Mouse (Mus musculus): ENCODE results near the gene Fam110a.

Fam110a gene

DNA sequence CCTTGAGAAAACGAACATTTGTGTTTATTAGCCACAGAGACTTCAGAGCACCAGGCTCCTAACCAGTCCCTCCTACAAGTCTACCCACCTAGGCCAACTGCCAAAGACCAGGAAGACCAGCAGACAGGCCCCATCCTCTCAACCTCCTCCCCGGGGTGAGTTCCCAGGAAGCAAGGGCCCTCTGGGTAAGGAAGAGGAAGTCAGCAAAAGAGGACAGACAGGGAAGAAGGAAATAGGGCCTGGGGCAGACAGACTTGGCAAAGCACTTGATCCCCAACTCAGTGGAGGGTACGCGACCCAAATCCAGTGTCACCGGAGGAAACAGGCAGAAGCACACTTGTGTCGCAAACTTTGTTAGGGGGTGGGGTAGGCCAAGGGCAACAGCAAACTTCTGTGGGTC is 10.6 kb downstream of the Fam110a start:
- DNase-seq, result no peak

DNA sequence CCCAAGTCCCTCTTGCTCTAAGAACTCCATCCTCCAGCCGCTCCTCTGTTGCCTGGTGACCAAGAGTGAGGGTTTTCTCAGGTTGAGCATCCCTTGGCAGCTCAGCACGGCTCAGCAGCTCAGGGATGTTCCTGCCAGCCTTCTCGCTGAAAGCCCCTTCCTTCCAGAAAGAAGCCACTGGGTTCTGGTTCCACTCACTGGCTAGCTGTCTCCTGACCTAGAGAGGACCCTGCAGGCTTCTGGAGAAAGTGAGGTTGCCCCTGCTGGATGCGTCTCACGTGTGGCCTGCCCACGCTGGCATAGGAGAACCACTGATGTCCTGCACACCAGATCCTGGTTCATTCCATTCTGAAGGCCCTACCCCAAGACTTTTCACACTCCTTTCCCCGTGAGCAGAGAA is 11.0 kb downstream of the Fam110a start:
- DNase-seq, result no peak

DNA sequence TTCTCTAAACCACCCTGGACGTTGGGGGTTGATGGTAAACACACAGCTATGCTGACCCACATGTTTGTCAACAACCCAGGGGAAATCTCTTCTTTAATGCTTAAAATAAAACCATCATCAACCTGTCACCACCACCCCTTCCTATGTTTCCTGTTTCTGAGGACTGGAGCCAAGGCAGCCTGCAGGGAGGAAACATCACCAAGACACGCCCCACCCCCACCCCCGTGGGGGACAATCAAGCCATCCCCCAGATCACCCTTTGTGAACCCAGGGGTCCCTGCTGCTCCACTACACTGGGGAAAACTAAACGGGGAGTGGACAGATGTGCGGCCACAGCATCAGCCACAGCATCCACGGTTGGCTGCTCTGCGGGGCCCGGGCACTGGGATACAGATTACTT is 11.6 kb downstream of the Fam110a start:
- DNase-seq, result no peak

DNA sequence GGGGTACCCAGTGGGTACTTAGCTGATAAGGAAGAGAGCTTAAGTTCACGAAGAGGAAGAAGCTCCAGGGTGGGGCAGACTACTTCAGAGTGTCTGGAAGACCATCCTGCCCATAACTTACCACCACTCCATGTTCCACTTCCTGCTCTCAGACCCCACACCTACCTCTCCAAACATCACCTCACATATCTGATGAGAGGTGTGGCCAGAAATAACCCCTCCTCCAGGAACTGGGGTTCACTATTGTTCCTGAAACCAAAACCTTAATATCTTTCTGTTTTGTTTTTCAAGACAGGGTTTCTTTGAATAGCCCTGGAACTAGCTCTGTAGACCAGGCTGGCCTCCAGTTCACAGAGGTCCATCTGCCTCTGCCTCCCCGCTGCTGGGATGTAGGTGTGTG is 12.2 kb downstream of the Fam110a start:
- no peak for DNase-seq

DNA sequence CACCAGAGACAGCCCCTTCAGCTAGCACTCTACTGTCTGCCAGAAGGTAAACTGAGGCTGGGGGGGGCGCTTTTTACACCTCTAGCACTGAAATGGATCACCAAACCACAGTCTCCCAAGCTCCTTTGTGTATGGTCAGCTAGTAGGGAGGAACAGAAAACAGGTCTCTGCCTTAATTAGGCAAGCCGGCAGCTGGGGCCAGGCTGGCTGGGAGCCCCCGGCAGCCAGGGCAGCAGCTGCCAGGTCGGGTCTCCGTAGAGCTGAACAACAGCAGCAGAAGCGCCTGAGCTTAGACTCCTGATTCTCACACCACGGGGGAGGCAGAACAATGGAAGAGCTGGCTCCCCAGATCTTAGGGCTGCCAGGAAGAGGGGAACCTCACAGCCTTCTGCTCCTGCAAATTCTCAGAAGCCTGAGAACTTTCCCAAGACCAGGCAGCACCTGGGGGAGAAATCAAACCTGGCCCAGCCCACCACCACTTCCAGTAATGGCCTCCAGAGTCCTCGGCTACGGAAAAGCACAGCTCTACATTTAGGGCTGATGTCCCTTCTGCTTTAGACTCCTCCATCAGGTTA is 12.8 kb downstream of the Fam110a start:
- peak; percentile 89 for DNase-seq

DNA sequence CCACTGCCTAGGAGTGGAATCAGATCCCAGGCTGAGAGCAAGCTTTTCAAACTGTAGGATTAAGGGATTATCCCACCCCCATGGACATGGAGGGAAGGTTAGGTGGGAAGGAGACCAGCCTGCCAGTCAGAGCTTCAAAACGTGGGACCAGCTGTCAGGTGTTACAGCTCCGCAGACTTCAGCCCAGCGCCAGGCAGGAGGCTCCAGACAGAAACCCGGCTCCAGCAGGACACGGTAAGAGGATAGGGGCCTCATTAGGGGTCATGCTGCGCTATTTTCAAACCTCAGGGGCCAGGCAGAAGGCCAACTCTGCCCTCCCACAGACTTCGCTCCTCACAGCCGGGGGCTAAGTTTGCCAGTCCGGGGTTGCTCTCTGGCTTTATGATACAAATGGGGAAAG is 16.0 kb downstream of the Fam110a start:
- DNase-seq, result peak; percentile 90

DNA sequence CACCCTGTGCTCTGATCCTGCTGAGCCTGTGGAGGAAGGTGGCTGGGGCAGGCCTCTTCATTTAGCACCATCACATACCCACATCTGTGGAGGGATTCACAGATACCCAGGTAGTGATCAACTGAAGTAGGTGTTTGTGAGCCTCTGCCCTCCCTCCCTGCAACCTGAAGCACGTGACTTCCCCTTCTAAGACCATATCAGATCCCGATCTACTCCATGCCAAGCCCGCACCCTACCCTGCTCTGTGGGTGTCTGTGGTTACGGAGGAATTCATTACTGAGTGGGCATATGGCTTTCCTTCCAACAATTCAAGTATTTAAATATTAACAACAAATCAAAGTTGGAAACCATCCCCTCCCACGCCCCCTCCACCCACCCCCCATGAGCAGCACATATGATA is 16.7 kb downstream of the Fam110a start:
- DNase-seq, result no peak

DNA sequence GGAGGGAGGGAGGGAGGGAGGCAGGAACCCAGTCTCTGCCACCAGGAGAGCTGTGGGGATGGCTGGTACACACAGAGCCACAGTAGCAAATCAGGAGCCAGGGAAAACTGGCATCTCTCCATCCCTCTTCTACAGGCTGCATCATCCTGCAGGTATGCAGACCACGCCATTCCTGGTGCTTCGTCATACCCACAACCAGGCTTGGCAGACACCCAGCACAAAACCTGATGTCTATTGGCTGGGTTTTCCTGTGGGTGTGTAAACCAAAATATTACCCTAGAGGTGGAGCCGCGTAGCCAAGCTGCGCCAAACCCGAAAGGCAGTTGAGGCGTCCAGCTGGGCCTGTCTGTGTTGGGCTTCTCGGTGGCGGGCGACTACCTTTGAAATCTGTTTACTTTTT is 17.5 kb downstream of the Fam110a start:
- DNase-seq, result no peak

DNA sequence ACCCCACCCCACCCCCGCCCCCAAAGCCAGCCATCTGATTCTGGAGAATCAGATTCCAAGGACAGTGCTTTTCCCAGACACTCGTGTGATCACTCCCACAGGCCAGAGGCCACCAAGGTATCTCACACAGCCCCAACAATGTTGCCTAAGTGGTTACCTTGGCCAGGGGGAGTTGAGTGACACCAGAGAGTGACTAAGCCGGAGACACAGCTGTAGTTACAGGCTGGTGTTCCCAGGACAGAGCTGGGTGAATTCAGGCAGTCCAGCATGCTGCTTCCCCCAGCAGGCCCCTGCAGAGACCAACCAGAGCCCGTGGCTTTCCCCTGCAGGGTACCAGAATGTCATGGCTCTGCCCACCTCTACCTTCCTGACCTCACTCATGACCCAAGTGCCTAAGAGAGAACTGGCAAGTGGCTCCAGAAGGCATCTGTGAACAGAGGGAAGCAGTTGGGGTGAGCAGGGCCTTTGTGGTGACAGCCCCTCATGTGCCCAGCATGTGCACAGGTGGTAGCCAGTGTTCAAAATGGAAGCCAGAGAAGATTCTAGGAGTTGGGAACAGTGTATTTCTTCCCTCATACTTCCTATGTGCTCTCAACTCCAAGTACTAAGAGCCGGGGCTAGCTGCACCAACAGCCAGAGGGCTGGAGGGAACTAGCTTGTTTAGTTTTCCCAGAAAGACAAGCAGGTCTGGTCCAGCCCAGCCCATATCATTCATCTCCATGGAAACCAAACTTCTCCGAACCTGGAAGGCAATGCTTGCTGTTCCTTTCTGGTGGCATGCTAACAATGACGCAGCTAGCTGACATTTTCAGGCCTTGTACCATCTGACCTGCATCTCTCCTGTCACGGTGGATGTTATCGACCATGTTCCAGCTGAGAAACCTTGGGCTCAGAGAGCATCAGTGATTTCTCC is 18.5 kb downstream of the Fam110a start:
- DNase-seq, result no peak

DNA sequence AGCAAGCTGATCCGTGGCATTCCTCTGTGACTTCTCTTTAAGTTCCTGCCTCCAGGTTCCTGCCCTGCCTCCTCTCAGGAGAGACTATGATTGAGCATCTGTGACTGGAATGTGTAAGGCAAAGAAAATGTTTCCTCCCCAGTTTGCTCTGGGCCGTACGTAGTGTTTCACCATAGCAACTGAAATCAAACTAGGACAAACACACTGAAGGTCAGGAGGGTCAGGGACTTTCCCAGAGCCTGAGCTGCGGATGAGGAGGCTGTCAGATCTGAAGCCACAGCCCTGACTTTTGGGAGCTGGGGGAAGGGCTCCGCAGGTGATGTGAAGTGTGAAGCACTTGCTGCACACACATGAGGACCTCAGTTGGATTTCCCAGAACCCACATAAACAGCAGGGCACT is 20.7 kb downstream of the Fam110a start:
- no peak for DNase-seq

DNA sequence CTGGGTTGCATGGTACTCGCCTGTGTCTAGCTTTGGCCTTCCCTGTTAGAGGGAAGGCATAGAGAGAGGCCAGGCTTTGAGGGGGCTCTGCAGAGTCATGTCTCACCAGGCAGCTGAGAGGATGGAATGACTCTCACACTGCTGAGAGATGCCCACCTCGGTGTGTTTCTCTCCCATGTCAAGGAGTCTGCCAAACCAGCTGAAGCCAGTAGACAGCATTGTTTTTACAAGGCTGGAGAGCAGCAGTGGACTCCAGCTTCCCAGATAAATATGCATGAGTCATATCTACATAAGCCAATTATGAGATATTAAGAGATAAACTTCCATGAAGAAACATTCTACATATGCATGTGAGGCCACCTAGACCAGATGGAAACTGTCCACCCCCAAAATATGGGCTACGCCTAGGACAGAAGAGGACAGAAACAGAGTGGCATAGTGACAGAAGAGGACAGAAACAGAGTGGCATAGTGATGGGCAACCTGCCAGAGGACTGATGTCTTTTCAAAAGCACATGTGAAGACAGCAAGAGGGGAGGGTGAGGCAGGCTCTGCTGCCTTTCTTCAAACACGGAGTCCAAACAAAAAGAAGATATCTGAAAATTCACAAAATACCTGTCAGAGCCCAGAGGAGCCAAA is 23.4 kb downstream of the Fam110a start:
- DNase-seq, result no peak

DNA sequence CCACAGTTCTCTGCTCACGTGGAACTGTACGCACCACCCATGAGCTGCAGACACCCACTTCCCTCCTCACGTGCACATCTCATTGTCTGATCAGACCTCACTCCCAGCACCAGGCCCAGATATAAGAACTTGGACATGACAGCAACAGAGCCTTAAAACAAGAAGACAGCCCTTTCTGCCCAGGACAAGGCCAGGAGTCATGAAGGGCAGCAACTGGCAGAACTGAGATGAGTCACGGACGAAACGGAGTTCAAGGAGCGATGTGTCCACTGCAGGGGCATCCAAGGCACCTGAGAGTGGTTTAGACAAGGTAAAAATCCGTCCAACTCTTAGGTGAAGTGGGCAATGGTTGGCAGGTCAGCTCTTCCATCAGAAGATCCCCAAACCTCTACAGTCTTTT is 26.4 kb downstream of the Fam110a start:
- DNase-seq, result no peak

DNA sequence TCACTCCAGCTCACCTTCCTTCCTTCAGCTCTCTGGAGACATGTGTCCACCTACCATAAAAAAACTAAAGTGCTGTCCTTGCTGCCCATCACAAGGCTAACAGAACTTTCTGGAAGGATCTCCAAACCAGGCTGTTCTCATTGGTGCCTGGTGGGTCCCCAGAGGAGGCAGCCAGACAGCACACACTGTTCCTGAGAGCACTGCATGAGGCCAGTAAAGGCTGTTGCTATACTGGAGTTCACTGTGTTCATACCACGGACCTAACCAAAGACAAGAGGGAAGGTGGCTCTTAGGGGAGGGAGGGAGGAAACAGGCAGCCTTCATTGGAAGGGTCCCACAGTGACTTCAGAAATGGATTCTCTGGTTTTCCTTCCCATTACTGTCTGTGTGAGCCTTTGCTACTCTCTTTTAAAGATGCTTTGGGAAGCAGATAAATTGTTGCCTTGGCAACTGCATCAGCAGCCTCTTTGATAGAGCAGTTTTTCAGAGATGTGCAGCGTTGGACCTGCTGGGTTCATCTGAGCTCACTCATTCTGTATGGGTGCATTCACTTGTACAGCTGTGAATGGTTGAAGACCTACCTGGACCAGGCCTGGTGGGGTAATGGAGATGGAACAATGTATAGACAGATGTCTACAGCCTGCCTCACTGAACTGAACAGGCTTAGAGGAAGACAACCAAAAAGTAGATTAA is 30.8 kb downstream of the Fam110a start:
- DNase-seq, result no peak

DNA sequence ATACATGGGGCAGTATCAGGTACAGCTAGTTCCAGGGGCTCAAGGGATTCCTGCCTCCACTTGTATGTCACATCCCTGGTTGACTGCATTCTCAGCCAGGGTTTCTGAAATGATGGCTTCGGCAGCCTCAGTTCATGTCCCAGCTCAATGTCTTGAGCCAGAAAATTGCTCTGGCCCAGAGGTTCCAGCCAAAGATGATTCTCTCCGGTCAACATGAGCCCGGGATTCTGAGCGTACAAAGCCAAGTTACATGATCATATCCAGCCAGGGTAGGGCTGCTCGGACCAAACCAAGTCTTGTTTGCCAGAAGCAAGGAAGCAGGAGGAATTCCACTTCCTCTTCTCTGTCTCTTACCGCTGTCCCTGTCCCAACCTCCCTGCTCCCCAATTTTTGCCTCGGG is 31.7 kb downstream of the Fam110a start:
- DNase-seq, result no peak

DNA sequence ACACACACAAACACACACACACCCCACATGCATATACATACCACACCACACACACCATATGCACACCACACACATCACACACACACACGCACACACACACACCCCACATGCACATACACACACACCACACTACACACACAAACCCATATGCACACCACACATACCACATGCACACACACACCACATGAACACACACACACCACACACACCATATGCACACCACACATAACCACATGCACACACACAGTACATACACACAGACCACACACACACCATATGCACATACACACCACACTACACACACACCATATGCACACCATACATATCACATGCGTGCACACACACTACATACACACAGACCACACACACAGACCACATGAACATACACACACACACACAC is 32.4 kb downstream of the Fam110a start:
- no peak for DNase-seq

DNA sequence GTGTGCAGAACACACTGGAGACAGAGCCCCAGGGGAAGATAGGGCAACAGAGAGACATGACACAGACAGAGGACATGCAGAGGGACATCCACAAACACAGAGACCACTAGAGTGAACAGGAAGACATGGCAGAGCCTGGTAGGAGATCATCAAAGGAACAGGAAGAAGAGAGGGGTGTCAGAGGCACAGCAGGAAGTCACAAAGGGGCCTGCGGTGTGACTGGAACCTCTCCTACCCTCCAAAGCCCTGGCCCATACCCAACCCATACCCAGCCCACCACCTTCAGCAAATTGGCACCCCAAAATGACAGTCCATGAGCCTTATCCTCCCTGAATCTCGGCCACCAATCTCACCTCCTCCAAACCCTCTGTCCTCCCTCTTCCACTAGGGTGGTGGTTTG is 35.9 kb downstream of the Fam110a start:
- DNase-seq, result no peak

DNA sequence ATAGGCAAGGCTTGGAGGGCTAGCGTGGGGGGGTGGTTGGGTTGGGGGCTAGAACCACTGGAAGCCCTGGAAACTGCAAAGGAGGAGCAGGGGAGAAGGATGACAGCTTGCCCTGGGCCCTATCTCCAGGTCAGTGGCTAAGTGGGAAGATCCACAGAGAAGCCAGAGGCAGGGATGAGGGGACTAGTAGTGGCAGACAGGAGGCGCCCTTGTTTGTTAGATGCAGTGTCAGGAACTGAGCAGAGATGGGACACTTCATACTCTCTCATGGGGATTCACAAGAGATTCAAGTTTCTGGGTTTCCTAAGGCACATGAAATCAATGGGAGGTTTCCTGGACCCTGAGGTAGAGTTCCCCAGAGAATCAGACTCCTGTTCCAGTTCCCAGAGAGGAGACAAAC is 38.8 kb downstream of the Fam110a start:
- DNase-seq, result peak; percentile 63

DNA sequence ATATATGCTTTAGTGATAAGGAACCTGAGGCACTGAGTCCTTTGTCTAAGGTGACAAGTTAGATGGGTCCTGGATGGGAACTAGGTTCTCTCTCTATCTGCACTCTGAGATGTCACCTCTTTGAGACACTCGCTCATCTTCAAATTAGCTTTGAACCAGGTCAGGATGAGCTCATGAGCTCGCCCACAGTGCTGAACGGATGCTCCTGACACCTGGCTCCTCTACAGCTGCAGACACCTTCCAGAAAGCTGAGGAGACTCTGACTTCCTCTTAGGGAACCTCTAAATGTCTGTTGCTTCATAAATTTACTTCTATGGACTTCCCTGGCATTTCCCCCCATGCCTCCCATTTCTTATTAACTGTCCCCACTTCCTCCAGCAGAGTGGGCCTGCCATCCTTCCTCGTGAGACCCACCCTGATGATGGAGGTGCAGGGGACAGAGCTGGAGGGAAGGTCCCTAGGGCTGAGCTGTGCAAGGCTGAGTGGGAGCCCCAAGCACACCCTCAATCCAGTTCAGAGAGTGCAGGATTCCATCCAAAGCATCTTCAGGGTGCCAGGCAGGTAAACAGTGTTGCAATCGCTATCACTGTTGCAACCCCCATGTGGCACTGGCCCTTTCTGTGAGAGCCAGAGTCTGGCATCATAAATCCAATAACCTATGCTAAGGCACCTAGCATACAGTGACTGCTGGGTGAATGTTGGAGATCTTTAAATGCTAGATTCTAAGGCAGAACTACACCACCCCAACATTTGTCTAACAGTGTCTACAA is 40.2 kb downstream of the Fam110a start:
- no peak for DNase-seq

DNA sequence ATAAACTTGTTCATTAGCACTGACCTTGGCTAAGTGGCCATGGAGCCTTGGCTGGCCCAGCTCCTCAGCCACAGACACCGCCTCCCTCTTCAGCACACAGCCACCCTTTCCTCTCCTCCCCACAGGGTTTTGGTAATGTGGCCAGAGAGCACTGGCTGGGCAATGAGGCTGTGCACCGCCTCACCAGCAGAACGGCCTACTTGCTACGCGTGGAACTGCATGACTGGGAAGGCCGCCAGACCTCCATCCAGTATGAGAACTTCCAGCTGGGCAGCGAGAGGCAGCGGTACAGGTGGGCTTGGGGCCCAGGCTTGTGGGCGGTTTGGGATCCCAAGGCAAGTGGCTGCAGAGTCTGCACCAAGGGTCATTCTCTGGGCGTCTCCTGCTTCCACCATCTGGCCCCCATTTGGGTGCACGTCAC is 41.2 kb downstream of the Fam110a start:
- DNase-seq, result peak; percentile 40

DNA sequence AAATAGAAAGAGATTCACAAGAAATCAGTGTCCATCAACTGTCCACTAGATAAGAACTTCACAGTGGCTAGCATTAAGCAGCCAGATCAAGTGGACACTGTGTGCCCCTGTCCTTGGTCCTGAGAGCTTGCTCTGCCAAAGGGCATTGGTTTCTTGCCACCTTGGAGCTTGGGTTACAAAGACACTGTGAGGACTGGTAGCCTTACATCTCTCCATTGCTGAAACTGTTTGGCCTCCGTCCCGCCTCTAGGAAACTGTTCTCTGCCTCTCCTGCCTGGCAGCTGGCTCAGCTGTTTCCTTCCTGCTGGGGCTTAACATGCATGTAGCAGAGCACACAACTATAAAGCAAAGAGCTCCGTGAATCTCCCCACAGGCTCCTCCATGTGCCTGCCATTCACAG is 42.1 kb downstream of the Fam110a start:
- DNase-seq, result no peak

DNA sequence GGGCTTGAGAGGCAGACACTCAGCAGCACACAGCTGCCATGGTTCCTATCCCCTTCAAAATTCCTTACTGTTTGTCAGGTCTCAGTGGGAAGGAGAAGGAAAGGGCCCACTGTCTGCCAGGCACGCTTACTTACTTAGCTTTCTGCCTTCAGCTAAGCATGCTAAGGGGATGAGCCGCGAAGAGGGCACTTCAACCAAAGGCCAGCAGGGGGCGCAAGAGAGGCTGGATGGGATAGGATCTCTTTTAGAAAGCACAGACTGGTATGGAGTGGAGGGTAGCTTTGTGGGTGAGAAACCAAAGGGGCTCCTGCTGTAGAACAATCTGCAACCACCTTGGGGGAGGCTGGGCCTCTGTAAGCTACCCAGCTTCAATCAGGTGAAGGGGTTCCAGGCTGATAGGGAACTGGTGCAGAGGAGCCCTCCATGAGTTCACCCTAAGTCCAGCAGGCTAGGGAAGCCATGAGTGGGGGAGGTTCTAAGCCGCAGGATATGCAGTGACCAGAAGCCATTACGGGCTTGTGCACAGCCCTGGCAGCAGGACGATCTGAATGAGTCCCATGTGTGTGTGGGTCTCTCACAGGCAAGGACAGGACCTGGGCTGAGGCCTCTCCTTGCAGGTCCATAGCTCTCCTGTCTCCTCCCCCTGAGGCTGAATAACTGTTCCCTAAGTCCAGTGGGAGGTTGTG is 49.5 kb downstream of the Fam110a start:
- DNase-seq, result peak; percentile 84

DNA sequence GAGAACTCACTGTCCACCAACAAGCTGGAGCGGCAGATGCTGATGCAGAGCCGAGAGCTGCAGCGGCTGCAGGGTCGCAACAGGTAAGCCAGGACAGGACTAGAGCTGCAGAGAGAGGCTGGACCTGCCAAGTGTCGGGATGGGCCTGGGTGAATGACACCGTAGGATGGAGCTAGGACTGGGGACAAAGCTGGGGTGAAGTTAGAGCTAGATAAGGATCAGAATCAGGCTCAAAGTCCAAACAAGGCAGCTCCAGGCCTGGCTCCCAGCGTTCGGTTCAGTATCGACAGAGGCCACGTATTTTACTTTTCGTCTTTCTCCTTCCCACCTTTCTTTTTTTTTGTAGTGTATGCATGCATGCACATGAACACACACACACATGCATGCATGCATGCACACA is 52.9 kb downstream of the Fam110a start:
- DNase-seq, result no peak
